Comparison of ENCODE assay signal across 27 mouse cellular contexts in the genomic region with DNA sequence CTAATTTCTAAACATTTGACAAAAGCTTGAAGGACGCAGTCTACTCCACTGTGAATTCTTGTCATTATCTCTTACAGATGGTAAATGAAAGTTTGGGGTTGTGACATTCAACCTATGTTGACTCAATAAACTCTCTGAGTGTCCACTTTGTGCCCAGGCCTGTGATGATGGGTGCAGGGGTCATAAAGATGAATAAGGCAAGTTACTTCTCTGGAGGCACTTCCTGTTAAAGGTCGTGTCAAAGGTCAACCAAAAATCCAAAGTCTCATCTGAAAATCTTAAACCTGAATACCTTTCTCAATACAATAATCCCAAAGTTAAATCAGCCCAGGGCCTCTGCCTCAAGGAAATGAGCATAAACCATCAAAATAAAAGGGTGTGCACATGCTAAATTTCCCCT.
DNase-seq lines count a peak whose midpoint lies in the region; ATAC-seq lines count a peak whose summit lies in the region.
"Had no signal": no experiment of that assay in that cellular context is flagged by ENCODE, and none has a peak within 500 bp of the region (broad histone marks: within the 10 kb centered on the region; RNA-seq: fewer than 3 reads in every experiment).

No protein-coding gene starts in this region.

- DNase-seq in embryo, embryonic 10.5 days (ENCODE audit: low spot score) = peak; percentile 47
- no peak for DNase-seq in embryo, embryonic 9.5 days (ENCODE audit: extremely low spot score)
- DNase-seq in midbrain, embryonic 11.5 days (ENCODE audit: low spot score, missing footprints) = peak; percentile 76
- DNase-seq in limb, embryonic 10.5 days (ENCODE audit: low spot score) = peak; percentile 24
- no peak for DNase-seq in ovary, postnatal 14 days (ENCODE audit: low spot score)
- DNase-seq: adrenal gland, postnatal 14 days; B cell, adult 2 months; cerebellum, adult 11 months; cerebellum, adult 2 months; cerebellum, adult 9-11 months; cerebellum, postnatal 25 days; gastrocnemius, postnatal 25 days; heart, adult 18-20 months; heart, postnatal 10 days; heart, postnatal 36 days had no signal

- no peak overlapping the region for H3K4me3 ChIP-seq in midbrain, embryonic 11.5 days (ENCODE audit: low read depth, low read length)
- no peak overlapping the region for H3K4me3 ChIP-seq in midbrain, embryonic 16.5 days (ENCODE audit: low read depth, low read length)
- H3K4me3 ChIP-seq in limb, embryonic 10.5 days = no peak overlapping the region
- H3K4me3 ChIP-seq: embryonic facial prominence, embryonic 12.5 days; erythroblast, embryonic 14.5 days; forebrain, embryonic 12.5 days; forebrain, embryonic 15.5 days; heart, embryonic 12.5 days; heart, embryonic 15.5 days; hindbrain, embryonic 15.5 days had no signal

- 65% methylated on average over 2 of the region's 2 CpGs for WGBS in midbrain, embryonic 11.5 days
- 81% methylated on average over 2 of the region's 2 CpGs for WGBS in midbrain, embryonic 16.5 days
- 32% methylated on average over 2 of the region's 2 CpGs for WGBS in limb, embryonic 10.5 days

- H3K27me3 ChIP-seq in midbrain, embryonic 11.5 days (ENCODE audit: control insufficient read depth, insufficient read depth, low read length) = no peaks in the 10 kb centered on the region
- H3K27me3 ChIP-seq in midbrain, embryonic 16.5 days (ENCODE audit: control insufficient read depth, insufficient read depth, low read depth, low read length) = no peaks in the 10 kb centered on the region
- no peaks in the 10 kb centered on the region for H3K27me3 ChIP-seq in limb, embryonic 10.5 days (ENCODE audit: low read depth, poor library complexity, severe bottlenecking)
- H3K27me3 ChIP-seq: CH12.LX; embryonic facial prominence, embryonic 12.5 days; forebrain, embryonic 12.5 days; forebrain, embryonic 15.5 days; heart, embryonic 12.5 days; heart, embryonic 15.5 days; hindbrain, embryonic 15.5 days; Patski had no signal

- H3K9ac ChIP-seq in midbrain, embryonic 11.5 days (ENCODE audit: low read length) = no peak overlapping the region
- no peak overlapping the region for H3K9ac ChIP-seq in midbrain, embryonic 16.5 days (ENCODE audit: low read depth, low read length)
- H3K9ac ChIP-seq: embryonic facial prominence, embryonic 12.5 days; forebrain, embryonic 12.5 days; forebrain, embryonic 15.5 days; heart, embryonic 12.5 days; heart, embryonic 15.5 days; hindbrain, embryonic 15.5 days had no signal

- no peaks in the 10 kb centered on the region for H3K4me1 ChIP-seq in midbrain, embryonic 11.5 days (ENCODE audit: control insufficient read depth, insufficient read depth, low read length)
- H3K4me1 ChIP-seq in midbrain, embryonic 16.5 days (ENCODE audit: control insufficient read depth, insufficient read depth, low read length) = no peaks in the 10 kb centered on the region
- peaks cover 31% of the 10 kb centered on the region for H3K4me1 ChIP-seq in limb, embryonic 10.5 days
- H3K4me1 ChIP-seq: forebrain, embryonic 12.5 days; forebrain, embryonic 15.5 days; heart, embryonic 12.5 days; heart, embryonic 15.5 days; hindbrain, embryonic 15.5 days had no signal

- H3K4me2 ChIP-seq in midbrain, embryonic 11.5 days = no peak overlapping the region
- no peak overlapping the region for H3K4me2 ChIP-seq in midbrain, embryonic 16.5 days (ENCODE audit: low read length)
- H3K4me2 ChIP-seq: embryonic facial prominence, embryonic 12.5 days; forebrain, embryonic 12.5 days; forebrain, embryonic 15.5 days; heart, embryonic 12.5 days; heart, embryonic 15.5 days; hindbrain, embryonic 15.5 days had no signal

- H3K36me3 ChIP-seq in midbrain, embryonic 11.5 days (ENCODE audit: control insufficient read depth, insufficient read depth, low read length) = no peaks in the 10 kb centered on the region
- no peaks in the 10 kb centered on the region for H3K36me3 ChIP-seq in midbrain, embryonic 16.5 days (ENCODE audit: control insufficient read depth, insufficient read depth, low read length)
- H3K36me3 ChIP-seq in limb, embryonic 10.5 days = no peaks in the 10 kb centered on the region
- H3K36me3 ChIP-seq: embryonic facial prominence, embryonic 12.5 days; forebrain, embryonic 12.5 days; forebrain, embryonic 15.5 days; G1E; heart, embryonic 12.5 days; heart, embryonic 15.5 days; hindbrain, embryonic 15.5 days had no signal

- no peak for ATAC-seq in midbrain, embryonic 11.5 days (ENCODE audit: low FRiP score)
- no peak for ATAC-seq in midbrain, embryonic 16.5 days
- ATAC-seq: forebrain, embryonic 15.5 days; intestine, postnatal 0 days; Patski had no signal

- H3K9me3 ChIP-seq in midbrain, embryonic 11.5 days (ENCODE audit: control insufficient read depth, low read length) = no peaks in the 10 kb centered on the region
- no peaks in the 10 kb centered on the region for H3K9me3 ChIP-seq in midbrain, embryonic 16.5 days (replicated peaks; ENCODE audit: control insufficient read depth, low read length, poor library complexity, severe bottlenecking)
- no peaks in the 10 kb centered on the region for H3K9me3 ChIP-seq in limb, embryonic 10.5 days (replicated peaks)
- H3K9me3 ChIP-seq: embryonic facial prominence, embryonic 12.5 days; forebrain, embryonic 12.5 days; forebrain, embryonic 15.5 days; heart, embryonic 12.5 days; heart, embryonic 15.5 days; hindbrain, embryonic 15.5 days had no signal

- H3K27ac ChIP-seq in midbrain, embryonic 11.5 days (ENCODE audit: low read depth, low read length) = no peak overlapping the region
- H3K27ac ChIP-seq in midbrain, embryonic 16.5 days (ENCODE audit: low read length) = no peak overlapping the region
- peak overlapping the region; percentile 39; the same call in 1 of the 2 replicates for H3K27ac ChIP-seq in limb, embryonic 10.5 days
- H3K27ac ChIP-seq: embryonic facial prominence, embryonic 12.5 days; forebrain, embryonic 12.5 days; forebrain, embryonic 15.5 days; heart, embryonic 15.5 days; hindbrain, embryonic 15.5 days had no signal

Comparison
In these comparisons a context has a peak if more than half of its experiments do, and no peak if none do; other contexts are left out.
1. DNase-seq: peak in embryo, embryonic 10.5 days (single experiment), midbrain, embryonic 11.5 days (single experiment) and limb, embryonic 10.5 days (single experiment); none in embryo, embryonic 9.5 days (single experiment) and ovary, postnatal 14 days (single experiment).